Mouse (Mus musculus): ENCODE measurements around the gene Flrt2. TPM values are rescaled to one million over a fixed set of nuclear protein-coding genes. Genes with fewer than 3 reads are reported as not detected.
"Not testable (repeated sequence)": the region's sequence is repeated elsewhere in the genome, so short reads cannot be mapped to it uniquely, and the experiment has no call there.

Flrt2 gene
- total RNA-seq (2018; cell fraction: chromatin; rRNA removed): 10 to 100 TPM in 6 of 26 experiments, 1 to 10 TPM in 20; 2.7 to 18.8 (median 7.3) TPM
- total RNA-seq (2018; cell fraction: cytosol; rRNA removed): 10 to 100 TPM in 5 of 26 experiments, 1 to 10 TPM in 21; 6.6 to 15.2 (median 8.9) TPM
- total RNA-seq (2018; cell fraction: nucleus; rRNA removed): 10 to 100 TPM in 22 of 26 experiments, 1 to 10 TPM in 4; 7.5 to 28.9 (median 12.0) TPM
- polyA plus RNA-seq (2018): 3.3 to 8.4 TPM (median 4.5 TPM) in 3 replicates

GRCm38 (mm10) chr12:95691961-95692767 is at the start of gene Flrt2:
Gene Flrt2, plus strand, starts transcription at chr12:95692226.
- WGBS (ENCODE audit: missing documents): 3% methylated on average over 32 of the region's 32 CpGs
- H3K4me3 ChIP-seq (ENCODE audit: inconsistent target): no peak within 1 kb of the TSS; the same call in 1 of the 2 replicates
- peaks cover 13% of the 10 kb centered on the region for H3K79me2 ChIP-seq (ENCODE audit: inconsistent target)
- H3K27ac ChIP-seq: no peak within 1 kb of the TSS
- H3K36me3 ChIP-seq (ENCODE audit: inconsistent target): no peaks in the 10 kb centered on the region

GRCm38 (mm10) chr12:95642226-95642625 is 49.8 kb upstream of the Flrt2 start:
- Histone ChIP-seq H3K4me3 (ENCODE audit: inconsistent target) (no peak overlapping the region), H3K79me2 (ENCODE audit: inconsistent target) (no peaks in the 10 kb centered on the region), H3K27ac (no peak overlapping the region), H3K36me3 (ENCODE audit: inconsistent target) (no peaks in the 10 kb centered on the region)
- WGBS (ENCODE audit: missing documents): 93% methylated on average over 3 of the region's 3 CpGs

GRCm38 (mm10) chr12:95647179-95647578 is 44.8 kb upstream of the Flrt2 start:
- not testable (repeated sequence) for H3K79me2 ChIP-seq (ENCODE audit: inconsistent target); H3K4me3 ChIP-seq (ENCODE audit: inconsistent target); H3K27ac ChIP-seq; H3K36me3 ChIP-seq (ENCODE audit: inconsistent target)
- WGBS (ENCODE audit: missing documents): no CpG with 5 or more reads among the region's 6 CpGs

DNA sequence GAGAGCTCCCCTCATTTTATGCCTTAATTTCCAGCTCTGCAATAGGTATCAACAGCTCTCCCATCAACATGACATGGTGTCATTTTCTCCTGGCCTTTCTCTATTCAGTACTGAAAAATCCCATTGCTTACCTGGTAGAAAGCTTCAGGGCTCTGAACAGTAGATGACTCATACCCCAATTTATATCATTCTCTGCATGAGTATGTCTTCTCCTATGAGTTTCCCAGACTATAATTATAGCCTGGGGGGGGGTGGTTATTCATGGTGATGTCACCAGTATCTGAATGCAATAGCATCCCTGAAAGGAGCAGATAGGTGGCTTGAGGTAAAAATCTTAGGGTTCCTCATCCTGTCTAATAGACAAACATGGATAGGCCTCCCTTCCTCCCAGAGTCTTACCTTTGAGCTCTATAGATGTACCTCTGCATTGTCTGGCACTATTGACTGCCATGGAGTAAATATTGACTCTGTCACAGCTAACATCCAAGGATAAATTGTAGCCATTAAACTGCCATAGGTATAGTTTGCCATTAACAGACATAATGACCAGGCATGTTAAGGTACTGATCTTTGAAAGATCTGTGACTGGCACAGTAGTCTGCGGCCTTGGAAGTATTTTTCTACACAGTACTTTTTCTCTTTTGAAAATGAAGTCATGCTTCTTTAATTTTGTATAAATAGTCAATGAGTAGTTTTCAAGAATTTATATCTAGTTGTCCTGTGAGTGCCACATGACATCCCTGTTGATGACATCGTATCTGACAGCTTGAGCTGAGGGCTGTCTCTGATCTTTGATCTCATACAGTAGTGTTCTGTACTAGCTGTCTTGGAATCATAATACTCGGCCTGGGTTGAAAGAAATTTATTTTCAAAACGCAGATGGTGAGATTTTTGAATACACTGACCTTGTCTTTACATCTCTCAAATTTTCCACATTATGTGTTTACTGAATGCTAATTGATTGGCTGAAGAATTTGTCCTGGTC is 39.6 kb upstream of the Flrt2 start:
- 98% methylated on average over 4 of the region's 4 CpGs for WGBS (ENCODE audit: missing documents)
- H3K36me3 ChIP-seq (ENCODE audit: inconsistent target): no peaks in the 10 kb centered on the region
- no peaks in the 10 kb centered on the region for H3K79me2 ChIP-seq (ENCODE audit: inconsistent target)
- H3K27ac ChIP-seq: no peak overlapping the region
- no peak overlapping the region for H3K4me3 ChIP-seq (ENCODE audit: inconsistent target)

- WGBS (ENCODE audit: missing documents): 91% methylated on average over 4 of the region's 4 CpGs
- no peaks in the 10 kb centered on the region for H3K36me3 ChIP-seq (ENCODE audit: inconsistent target)
- H3K79me2 ChIP-seq (ENCODE audit: inconsistent target): no peaks in the 10 kb centered on the region
- no peak overlapping the region for H3K27ac ChIP-seq
- no peak overlapping the region for H3K4me3 ChIP-seq (ENCODE audit: inconsistent target)
These were observed 35.4 kb upstream of the Flrt2 start for GRCm38 (mm10) chr12:95656594-95656993.

DNA sequence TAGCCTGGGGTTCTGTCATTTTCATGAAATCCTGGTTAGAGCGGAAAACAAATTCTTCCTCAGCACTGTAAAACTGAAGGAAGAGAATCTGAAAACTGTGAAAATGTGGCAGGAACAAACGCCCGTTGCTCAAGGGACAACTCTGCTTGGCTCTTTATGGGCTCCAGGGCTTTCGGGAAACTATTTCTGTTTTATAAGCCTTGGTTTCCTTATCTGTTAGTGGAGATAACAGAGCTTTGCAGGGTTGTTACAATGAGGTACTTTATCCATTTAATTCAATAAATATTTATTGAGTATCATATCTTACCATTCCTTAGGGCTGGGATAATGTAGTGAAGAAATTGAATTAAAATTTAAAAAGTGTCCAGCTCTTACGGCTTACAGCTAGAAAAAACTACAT is 24.7 kb upstream of the Flrt2 start:
- WGBS (ENCODE audit: missing documents): 92% methylated on average over 5 of the region's 5 CpGs
- no peaks in the 10 kb centered on the region for H3K79me2 ChIP-seq (ENCODE audit: inconsistent target)
- H3K27ac ChIP-seq: no peak overlapping the region
- no peaks in the 10 kb centered on the region for H3K36me3 ChIP-seq (ENCODE audit: inconsistent target)
- no peak overlapping the region for H3K4me3 ChIP-seq (ENCODE audit: inconsistent target)

- Histone ChIP-seq H3K36me3 (ENCODE audit: inconsistent target) (no peaks in the 10 kb centered on the region), H3K79me2 (ENCODE audit: inconsistent target) (no peaks in the 10 kb centered on the region), H3K27ac (no peak overlapping the region), H3K4me3 (ENCODE audit: inconsistent target) (no peak overlapping the region)
- WGBS (ENCODE audit: missing documents): 70% methylated on average over 5 of the region's 5 CpGs
These were observed 16.3 kb upstream of the Flrt2 start for GRCm38 (mm10) chr12:95675711-95676110.

DNA sequence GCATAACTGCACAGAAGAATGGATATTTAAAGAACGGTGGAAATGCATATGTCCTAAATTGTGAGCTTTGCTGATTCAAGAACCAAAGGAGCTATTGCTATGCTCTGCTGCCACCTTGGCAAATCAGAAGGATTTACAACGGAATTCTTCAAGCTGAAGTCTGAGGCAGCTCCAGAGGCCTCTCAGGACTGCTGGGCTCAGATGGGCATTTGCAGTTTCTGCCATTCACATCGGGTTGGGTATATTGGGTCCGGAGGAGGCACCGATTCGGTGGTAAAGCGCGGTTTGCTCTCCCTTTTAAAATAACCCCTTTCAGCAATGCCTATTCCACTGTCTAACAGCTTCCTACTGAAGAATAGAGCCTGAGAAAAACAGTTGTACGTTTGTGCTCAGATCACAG is 1.2 kb upstream of the Flrt2 start:
- H3K27ac ChIP-seq: no peak overlapping the region
- no peaks in the 10 kb centered on the region for H3K79me2 ChIP-seq (ENCODE audit: inconsistent target)
- H3K36me3 ChIP-seq (ENCODE audit: inconsistent target): no peaks in the 10 kb centered on the region
- WGBS (ENCODE audit: missing documents): 28% methylated on average over 7 of the region's 9 CpGs
- H3K4me3 ChIP-seq (ENCODE audit: inconsistent target): no peak overlapping the region

- Histone ChIP-seq H3K36me3 (ENCODE audit: inconsistent target) (no peaks in the 10 kb centered on the region), H3K27ac (no peak overlapping the region), H3K4me3 (ENCODE audit: inconsistent target) (no peak overlapping the region), H3K79me2 (ENCODE audit: inconsistent target) (peaks cover 22% of the 10 kb centered on the region)
- 15% methylated on average over 13 of the region's 13 CpGs for WGBS (ENCODE audit: missing documents)
These were observed 1.1 kb downstream of the Flrt2 start for GRCm38 (mm10) chr12:95692948-95693650.

GRCm38 (mm10) chr12:95693651-95694471 is 1.8 kb downstream of the Flrt2 start:
- Histone ChIP-seq H3K27ac (no peak overlapping the region), H3K4me3 (ENCODE audit: inconsistent target) (peak overlapping the region; percentile 42), H3K79me2 (ENCODE audit: inconsistent target) (peaks cover 22% of the 10 kb centered on the region), H3K36me3 (ENCODE audit: inconsistent target) (no peaks in the 10 kb centered on the region)
- 4% methylated on average over 28 of the region's 28 CpGs for WGBS (ENCODE audit: missing documents)

DNA sequence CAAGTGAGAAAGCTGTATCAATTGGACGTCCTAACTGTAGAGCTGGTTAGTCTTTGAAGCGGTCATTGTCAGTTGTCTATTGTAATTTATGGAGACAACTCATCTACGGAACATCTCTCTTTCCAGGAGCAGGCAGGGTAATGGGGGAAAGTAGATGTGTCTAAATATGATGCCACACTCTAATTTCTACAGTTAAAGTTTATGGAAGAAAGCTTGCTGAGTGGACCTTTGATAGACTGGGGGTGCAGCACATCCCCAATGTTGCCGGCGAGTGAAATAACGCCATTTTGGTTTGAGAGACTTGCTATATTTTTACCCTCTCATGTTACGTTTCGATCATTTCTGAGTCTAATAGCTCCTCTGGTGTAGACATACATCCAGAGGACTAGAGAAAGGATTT is 2.5 kb downstream of the Flrt2 start:
- peaks cover 27% of the 10 kb centered on the region for H3K79me2 ChIP-seq (ENCODE audit: inconsistent target)
- H3K4me3 ChIP-seq (ENCODE audit: inconsistent target): peak overlapping the region; percentile 42
- H3K27ac ChIP-seq: no peak overlapping the region
- H3K36me3 ChIP-seq (ENCODE audit: inconsistent target): no peaks in the 10 kb centered on the region
- 6% methylated on average over 8 of the region's 8 CpGs for WGBS (ENCODE audit: missing documents)

GRCm38 (mm10) chr12:95694991-95695833 is 3.2 kb downstream of the Flrt2 start:
- Histone ChIP-seq H3K36me3 (ENCODE audit: inconsistent target) (no peaks in the 10 kb centered on the region), H3K27ac (no peak overlapping the region), H3K79me2 (ENCODE audit: inconsistent target) (peaks cover 33% of the 10 kb centered on the region), H3K4me3 (ENCODE audit: inconsistent target) (peak overlapping the region; percentile 42)
- under 1% methylated on average over 65 of the region's 68 CpGs for WGBS (ENCODE audit: missing documents)
